Mouse (Mus musculus): ENCODE data around the gene Rpia.

DNA sequence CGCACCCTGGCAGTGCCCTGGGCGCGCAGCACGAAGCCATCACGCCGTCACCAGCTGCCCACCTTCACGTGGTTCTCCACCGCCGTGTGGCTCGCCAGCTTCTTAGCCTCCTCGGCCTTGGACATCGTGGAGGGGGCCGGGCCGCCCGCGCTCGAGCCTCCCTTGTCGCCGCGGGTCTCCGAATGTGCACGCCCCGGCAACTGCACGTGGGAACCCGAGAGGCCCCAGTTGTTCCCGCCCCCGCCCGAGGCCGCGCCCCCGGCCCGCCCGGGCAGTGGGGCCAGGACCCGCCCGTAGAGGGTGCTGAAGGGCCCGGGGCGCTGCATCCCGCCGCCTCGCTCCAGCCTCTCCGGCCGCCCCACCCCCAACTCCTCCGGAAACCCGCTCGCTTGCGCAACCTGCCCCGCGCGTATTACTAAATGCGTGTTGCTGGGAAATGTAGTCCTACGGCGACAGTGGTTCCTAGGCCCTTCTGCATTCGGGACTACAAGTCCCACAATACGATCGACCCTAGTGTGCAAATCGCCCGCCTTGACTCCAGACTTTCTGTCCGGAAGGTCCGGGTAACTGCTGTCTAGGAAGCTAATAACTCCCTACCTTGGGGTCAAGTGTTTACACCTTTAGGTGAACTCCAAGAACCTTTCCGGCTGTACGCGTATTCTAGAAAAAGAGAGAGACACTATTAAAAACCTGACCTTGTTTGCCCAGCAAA lies at the start of gene Rpia:
- TF ChIP-seq EP300 (IDR thresholded peaks at IDR 0.05; ENCODE audit: insufficient read depth, low read depth, low read length) (no peak), CTCF (IDR thresholded peaks at IDR 0.05; ENCODE audit: low read depth, low read length) (no peak)

Data from ES-Bruce4 (cell line).